Mouse (Mus musculus) kidney, postnatal 10 days (tissue): ENCODE measurements around the gene Fcho2.
A peak's percentile ranks its signal among the peaks of the same experiment; 100 is the strongest.
"Not testable (repeated sequence)": the region's sequence is repeated elsewhere in the genome, so short reads cannot be mapped to it uniquely, and the experiment has no call there.

Source experiments
- DNase-seq: peaks from one replicate; pipeline ENCODE4 v3.0.0; 2021; ENCODE audit warnings: mixed read lengths

The Fcho2 gene

DNA sequence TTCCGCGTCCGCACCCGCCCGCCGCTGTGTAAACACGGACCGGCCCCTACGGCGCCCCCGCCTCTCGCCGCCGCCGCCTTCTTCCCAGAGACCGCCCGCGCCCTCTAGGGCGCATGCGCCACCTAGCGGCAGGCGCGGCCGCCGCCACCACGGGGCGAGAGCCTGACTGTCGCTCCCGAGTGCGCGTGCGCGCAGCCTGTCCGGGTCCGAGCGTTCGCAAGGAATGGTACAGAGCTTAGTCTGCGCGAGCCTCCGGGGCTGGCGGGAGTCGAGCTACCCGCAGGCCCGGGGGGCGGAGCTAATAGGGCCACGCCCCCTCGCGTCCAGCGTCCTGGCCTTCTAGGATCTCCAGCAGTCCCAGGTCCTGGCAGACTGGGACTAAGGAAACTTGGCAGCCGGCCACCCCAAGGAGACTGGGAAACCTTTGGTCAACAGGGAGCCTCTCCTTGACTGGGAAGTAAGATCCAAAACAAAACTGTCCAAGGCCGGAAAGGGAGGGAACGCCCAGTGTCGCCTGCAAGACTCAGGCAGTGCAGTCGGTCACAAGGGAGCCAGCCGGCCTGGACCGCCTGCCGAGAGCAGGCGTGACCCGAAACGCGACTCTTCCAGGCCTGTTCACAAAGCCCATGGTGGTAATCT lies at the start of gene Fcho2:
Fcho2 (minus strand) TSS at position 303 of the 639 bp plus-strand sequence.
- peak; percentile 100 for DNase-seq

DNA sequence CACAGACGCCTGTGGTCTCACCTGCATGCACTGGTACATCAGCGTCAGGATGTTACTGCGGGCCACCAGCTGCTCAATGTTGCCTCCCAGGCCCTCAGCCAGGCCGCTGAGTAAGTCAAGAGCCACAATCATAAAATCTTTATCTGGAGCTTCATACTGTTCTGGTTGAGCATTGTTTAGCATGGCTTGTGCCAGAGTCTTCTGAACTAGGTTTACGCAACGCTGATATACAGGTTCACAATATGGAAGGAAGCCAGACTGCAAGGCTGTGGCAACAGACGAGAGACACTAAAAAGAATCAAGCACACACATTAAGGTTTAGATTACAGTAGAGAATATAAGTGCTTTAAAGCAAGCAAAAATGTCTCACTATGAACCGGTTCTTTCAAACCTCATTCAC lies 40.0 kb upstream of the Fcho2 start:
- DNase-seq, result no peak

DNA sequence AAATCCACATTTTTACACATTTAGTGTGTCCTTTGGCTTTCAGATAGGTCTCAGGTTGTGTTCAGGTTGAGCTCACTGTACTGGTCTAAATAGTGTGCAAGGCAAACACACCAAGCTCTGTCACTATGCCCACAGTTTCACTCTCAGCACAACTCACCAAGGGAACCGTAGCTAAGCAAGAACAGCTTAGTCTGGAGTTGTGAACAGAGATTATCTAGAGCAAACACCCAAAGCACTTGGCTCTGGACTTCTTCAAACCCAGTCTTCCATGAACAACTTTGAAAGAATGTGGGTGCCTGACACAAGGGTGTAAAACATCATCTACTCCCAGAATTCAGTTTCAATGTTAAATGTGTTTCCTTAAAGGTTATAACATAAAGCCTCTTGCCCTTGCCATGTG lies 30.5 kb upstream of the Fcho2 start:
- no peak for DNase-seq

DNA sequence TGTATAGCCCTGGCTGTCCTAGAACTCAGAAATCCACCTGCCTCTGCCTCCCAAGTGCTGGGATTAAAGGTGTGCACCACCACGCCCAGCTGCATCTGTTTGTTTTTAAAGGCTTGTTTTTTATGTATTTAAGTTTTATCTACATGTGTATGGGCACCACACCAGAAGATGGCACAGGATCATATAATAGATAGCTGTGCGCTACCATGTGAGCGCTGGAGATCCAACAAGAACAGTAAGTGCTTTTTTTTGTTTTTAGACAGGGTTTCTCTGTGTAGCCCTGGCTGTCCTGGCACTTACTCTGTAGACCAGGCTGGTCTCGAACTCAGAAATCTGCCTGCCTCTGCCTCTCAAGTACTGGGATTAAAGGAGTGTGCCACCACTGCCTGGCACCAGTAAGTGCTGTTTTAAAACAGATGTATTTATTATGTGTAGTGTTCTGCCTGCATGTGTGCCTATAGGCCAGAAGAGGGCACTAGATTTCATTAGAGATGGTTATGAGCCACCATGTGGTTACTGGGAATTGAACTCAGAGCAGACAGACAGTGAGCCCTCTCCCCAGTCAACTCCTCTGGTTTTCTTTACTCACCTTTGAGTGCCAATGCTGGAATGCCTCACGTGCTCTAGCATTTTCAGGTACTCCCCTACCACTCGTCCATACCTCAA lies 21.3 kb upstream of the Fcho2 start:
- no peak for DNase-seq

DNA sequence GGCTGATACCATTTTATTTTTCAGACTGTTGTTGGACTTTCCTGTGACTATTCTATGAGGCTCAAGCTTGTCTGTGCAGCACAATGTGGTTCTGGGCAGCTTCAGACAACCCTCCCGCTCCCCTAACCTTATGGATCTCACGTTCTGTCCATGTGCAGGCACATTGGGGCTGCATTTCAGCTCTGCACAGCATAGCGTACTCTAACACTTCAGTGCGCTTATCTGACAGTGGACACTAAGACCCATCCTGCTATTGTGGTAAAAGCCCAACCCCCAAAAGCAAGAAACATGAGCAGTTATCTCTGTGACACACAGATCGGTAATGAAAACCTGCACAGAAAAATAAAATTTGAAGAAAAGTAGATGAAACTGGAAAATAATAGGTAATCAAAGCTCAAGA lies 20.5 kb upstream of the Fcho2 start:
- no peak for DNase-seq

DNA sequence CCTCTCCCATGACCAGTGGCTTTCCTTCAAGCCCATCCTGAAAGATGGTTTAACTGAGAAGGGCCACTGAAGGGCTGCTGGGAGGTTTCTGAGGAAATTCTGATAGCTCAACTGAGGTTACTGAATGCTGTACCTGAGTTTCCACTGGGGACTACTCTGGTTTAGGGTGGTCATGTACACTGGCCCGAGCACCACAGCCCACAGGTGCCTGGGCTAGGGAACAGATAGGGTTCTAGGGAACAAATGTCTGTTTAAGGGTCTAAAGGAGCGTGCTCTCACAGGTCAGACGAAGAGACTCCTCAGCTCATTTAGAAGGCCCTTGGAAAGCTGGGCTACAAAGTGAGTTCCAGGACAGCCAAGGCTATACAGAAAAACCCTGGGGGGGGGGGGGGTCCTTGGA lies 19.5 kb upstream of the Fcho2 start:
- DNase-seq, result no peak

DNA sequence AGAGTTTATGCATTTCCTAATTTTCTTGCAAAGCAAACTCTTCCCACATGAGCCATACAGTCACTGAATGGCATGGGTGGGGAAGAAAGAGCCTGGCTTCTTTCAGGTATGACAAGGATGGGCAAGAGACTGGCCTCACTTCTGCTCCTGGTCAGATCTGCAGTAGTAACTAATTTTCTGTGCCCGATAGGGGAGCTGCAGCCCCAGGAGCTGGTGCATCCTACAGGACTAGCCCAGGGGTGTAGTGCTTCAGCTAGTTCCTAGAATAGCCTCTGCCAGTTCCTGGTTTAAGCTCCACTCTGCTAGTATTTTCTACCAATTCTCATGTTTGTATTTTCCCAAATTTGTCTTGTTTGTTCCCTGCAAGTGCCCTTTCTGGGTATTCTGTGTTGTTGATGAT lies 18.9 kb upstream of the Fcho2 start:
- DNase-seq, result no peak

DNA sequence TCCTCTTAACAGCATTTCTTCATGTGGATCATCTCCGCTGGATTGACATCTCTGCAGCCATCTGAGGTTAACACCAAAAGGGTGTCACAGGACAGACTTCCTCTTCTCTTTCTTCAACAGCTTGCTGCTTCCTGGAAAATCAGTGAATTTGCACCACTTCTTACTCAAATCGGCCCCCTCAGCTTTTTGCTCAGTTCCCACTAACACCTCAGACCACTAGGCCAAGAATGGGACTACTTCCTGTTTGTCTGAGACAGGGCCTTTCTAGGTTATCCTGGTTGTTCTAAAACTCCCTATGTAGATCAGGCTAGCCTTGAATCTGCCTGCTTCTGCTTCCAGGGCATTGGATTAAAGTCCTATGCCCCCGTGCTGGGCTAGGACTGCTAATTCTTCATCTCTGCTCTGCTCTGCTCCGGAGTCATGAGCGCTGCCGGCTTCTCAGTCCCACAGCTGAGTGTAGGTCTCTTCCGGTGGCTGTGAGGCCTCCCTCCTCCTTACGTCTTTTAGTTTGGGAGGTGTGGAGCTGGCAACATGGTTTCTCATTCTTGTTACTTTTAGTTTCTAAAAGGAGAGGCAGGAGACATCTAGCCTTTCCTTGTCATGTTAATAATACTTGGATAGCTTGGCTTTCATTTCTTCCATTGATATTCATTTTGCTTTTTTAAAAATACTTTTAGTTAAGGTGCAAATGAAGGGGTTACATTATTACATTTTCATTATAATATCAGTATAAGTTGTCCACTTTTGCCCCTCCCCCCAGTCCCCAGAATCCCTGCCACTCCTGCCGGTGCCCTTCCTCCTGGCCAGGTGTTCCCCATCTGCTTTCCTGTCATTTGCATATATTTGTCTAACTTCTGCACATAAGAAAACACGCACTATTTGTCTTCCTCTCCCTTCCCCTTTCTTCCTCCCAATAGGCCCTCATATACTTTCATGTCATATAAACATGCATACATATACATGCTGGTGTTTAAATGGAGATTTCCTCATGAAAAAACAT lies 17.5 kb upstream of the Fcho2 start:
- DNase-seq, result no peak

DNA sequence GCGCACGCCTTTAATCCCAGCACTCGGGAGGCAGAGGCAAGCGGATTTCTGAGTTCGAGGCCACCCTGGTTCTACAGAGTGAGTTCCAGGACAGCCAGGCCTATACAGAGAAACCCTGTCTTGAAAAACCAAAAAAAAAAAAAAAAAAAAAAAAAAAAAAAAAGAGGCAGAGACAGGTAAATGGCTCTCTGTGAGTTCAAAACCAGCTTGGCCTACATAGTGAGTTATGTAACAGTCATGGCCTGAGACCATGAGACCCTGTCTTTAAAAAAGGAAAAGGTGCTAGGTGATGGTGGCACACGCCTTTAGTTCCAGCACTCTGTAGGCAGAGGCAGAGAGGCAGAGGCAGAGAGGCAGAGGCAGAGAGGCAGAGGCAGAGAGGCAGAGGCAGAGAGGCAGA lies 13.8 kb upstream of the Fcho2 start:
- DNase-seq, result not testable (repeated sequence)

DNA sequence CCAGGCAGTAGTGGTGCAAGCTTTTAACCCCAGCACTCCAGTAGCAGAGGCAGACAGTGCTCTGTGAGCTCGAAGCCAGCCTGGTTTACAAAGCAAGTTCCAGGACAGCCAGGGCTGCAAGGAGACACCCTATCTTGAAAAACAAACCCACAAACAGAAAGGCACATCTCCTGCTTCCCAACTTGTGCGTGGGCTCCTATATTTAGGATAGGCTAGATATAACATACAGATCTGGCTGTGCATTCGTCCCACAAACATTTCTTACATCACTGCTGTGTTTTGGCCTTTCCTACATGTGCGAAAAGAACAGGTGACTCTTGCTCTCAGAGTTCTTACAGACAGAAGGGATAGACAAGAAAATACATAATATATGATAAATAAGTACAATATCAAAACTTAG lies 10.3 kb upstream of the Fcho2 start:
- DNase-seq, result no peak

DNA sequence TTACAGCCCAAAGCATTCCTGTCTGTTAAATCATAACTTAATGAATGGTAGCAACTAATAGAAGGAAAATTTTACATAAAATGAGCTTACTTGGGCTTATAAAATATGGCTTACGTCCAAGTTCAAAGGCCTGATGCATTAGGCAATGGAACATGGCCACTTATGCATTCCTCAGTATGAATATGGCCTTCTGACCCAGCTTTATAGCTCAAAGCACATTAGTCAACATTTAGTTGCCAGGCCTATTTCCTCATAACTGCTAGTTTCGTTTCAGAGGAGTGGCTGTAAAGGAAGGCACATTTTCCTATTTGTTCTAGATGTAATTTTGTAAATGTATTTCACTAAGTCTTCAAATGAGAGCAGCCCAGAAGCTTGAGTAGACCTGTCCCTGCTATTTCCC lies 3.8 kb upstream of the Fcho2 start:
- DNase-seq, result no peak

DNA sequence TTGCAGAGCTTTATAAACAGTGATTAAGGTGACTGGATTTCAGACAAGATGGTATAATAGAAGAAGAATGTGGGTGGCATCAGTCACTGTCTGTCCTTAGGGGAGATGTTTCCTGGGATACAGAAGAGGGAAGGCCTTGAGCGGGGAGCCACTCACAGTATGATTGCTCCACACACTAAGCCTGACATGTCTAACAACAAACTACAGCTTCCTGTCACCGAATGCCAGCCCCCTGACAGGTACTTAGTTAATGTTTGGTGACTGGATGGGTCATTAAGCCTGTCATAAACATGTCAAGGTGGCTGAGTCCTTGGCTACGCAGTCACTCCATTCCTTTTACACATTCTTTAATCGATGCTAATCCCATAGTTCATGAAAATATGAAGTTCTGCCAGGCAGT lies 3.0 kb upstream of the Fcho2 start:
- peak; percentile 44 for DNase-seq

DNA sequence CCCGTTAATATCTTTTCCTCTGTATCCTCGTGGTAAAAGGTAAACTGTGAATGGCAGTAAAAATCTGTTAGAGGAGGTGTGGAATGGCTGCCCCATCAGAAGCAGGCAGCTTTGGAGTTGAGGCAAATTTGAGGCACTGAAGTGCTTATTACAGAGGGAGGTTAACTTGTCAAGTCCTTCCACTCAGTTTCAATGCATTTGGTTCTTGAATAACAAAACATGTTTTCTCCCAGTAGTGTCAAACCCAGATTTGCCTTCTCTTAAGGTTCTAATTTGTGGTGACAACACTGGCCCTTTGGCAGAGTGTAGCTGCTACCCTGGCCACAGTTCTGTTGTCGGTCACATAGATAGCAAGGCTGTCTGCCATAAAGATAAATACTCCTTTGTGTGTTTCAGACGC lies 2.5 kb upstream of the Fcho2 start:
- no peak for DNase-seq

DNA sequence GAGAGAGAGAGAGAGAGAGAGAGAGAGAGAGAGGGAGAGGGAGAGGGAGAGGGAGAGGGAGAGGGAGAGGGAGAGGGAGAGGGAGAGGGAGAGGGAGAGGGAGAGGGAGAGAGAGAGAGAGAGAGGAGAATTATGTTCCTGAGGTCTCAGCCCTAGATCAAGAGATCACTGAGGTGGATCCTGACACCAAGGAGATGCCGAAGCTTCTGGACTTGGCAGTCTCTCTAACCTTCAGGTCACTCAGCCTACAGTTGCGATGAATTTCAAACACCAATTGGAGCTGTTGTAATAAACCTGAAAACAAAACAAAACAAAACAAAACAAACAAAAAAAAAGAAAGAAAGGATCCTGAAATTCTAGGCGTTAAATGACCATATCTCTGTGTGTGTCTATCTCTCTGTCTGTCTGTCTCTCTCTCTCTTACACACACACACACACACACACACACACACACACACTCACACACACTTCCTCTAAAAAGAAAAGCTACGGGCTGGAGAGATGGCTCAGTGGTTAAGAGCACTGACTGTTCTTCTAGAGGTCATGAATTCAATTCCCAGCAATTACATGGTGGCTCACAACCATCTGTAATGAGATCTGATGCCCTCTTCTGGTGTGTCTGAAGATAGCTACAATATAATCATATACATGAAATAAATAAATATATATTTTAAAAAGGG lies 1.9 kb upstream of the Fcho2 start:
- not testable (repeated sequence) for DNase-seq

DNA sequence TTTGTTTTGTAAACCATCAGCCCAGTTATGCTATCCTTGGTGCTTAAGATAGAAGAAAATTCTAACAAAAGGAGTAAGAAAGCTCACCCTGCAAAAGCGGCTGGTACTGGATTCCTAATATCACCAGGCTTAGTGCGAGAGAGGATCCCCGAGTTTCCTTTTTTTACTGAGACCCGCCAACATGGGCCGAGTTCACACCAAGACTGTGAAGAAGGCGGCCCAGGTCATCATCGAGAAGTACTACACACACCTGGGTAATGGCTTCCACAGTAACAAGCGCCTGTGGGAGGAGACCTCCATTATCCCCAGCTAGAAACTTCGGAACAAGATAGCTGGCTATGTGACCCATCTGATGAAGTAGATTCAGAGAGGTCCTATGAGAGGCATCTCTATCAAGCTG lies 1.3 kb upstream of the Fcho2 start:
- no peak for DNase-seq

DNA sequence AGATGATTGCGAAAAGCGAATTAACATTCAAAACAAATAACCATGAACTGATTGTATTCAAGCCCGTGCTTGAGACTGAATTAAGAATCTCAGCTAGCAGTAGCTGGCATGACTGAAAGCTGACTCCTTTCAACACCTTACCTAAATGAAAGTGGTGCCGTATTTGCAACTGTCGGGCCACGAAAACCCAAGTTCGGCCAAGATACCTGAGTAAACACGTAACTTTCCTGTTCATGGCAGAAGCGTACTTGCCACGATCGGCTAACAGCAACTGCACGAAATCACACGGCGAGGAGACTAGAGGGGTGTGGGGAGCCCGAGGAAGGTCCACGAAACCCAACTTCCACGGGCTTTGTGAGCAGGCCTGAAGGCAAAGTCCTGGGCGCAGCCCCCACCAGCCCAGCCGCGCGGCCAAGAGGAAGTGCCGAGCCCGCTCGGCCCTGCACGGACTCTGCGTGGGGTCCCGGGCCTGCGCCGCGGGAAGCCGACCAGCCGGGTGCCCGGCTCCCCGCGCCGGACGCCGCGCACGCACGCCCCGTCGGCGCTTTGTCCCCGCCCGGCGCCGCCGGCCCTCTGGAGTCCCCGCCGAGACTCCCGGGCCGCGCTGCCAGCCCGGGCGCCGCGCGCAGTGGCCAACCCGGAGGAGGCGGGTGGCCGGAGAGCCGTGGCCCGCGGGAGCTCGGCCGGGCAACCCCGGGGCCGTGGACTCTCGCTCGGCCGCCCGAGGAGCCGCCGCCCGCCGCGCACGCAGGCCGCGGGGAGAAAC lies 791 bp downstream of the Fcho2 start:
- peak; percentile 81 for DNase-seq

DNA sequence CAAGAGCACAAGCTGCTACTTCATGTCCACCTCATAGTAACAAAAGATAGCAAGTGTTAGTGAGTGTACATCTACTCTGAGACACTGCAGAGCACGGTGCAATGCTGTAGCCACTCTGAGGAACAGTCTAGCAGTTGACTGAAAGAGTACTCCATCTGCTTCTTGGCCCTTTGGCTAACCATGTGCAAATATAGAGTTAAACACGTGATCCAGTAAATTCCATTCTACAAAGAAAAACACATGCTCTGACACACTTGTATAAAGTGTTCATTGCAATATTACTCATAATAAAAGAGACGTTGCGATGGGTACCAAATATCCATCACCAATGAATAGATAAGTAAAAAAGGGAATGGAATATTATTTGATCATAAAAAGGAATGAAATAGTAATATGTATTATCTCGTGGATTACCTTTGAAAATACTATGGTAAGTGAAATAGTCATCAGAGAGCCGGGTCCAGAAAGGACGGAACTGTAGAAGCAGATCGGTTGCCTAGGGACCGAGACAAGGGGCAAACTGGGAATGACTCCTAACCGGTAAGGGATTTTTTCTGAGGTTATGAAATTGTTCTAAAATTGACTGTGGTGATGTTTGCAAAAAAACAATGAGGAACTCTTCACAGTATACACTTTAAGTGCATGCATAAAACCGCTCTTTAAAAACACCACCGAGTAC lies 1.5 kb downstream of the Fcho2 start:
- no peak for DNase-seq

DNA sequence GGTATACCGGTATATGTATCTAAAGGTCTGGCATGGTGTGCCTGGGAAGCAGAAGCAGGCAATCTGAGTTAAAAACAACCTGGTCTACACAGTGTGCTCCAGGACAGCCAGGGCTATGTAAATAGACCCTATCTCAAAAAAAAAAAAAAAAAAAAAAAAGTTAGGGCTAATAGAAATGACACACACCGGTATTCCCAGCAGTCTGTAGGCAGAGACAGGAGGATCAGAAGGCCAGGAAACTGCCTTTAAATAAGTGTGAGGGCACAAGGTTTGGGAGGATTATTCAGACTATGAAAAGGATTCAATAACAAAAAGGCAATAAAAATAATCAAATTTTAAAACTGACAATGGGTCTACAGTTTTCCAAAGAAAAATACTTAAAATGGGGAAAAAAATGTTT lies 2.1 kb downstream of the Fcho2 start:
- no peak for DNase-seq

DNA sequence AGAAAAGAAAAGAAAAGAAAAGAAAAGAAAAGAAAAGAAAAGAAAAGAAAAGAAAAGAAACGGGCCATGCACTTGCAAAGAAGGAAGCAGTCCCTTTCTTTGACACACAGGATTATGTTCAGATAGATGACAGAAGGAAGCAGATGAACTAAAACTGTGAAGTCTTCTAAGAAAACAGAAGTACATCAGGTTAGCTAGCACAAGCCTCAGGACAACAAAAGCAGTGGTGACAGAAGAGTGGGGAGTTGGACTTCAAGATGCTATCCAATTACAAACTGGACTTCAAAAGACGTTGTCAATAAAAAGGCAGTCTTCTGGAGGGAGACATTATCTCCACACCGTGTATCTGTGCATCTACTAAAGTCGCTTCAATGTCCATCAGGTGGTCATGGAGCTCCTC lies 3.0 kb downstream of the Fcho2 start:
- no peak for DNase-seq

DNA sequence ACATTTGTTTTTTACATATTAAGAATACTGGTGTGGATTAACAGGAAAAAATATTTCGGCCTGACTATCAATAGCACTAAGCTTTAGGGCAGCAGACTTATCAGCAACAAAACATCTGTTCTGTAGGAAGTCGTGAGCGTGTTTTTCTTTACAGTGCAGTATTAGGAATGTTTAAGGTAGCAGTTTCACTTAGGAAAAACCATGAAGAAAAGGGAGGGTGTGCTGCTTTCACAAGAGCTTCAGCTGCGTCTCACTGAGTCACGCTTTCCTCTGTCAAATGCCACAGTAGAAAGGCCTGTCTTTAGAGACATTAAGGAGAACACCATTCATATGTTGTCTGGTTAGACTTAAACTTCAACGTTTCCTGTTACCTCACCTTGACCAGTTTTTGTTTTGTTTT lies 5.1 kb downstream of the Fcho2 start:
- DNase-seq, result no peak

DNA sequence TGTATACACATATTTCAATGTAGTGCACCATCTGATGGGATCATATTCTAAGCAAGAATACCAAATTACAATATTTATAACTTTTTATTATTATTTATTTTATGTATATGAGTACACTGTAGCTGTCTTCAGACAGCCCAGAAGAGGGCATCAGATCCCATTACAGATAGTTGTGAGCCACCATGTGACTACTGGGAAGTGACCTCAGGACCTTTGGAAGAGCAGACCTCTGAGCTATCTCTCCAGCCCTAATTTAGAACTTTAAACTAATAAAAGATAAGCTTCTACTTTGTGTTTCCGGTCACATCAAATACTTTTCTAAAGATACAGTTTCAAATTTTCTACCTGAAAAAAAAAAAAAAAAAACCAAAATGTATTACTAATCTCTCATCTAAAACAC lies 6.2 kb downstream of the Fcho2 start:
- DNase-seq, result no peak

DNA sequence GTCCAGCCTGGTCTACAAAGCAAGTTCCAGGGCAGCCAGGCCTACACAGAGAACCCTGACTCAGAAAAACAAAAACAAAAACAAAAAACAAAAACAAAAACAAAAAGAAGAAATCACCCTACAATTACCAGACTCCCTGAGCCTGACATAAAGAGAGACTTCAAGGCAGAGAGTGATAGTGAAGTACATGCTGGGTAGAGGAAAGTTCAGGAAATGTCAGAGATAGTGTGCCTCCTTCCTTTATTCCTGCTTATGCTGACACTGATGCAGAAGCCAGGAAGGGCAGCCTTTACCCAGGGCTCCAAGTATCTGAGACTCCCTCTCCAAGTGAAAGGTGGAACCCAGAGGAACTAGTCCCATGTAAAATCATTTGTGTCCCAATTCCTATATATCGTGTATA lies 10.8 kb downstream of the Fcho2 start:
- no peak for DNase-seq
